Mouse (Mus musculus) forebrain, embryonic 10.5 days (tissue): Measurements from ENCODE around the gene Scrn1. TPM values are rescaled to one million over a fixed set of nuclear protein-coding genes. Genes with fewer than 3 reads are reported as not detected.

Source experiments
- DNase-seq: peaks from one replicate; pipeline ENCODE4 v3.0.0-alpha.2; 2017; ENCODE audit warnings: low spot score; ENCODE audit errors: extremely low spot score
- H3K27ac ChIP-seq: fragments of 300-500 bp; sonication (generic); 2 replicates; pipeline ENCODE4 v1.5.1; 2016; ENCODE audit warnings: mild to moderate bottlenecking
- H3K27me3 ChIP-seq: fragments of 300-500 bp; sonication (generic); 2 replicates; pipeline ENCODE4 v1.6.1; 2016; ENCODE audit warnings: mild to moderate bottlenecking; ENCODE audit not compliant: poor library complexity, severe bottlenecking
- H3K36me3 ChIP-seq: fragments of 300-500 bp; sonication (generic); replicated peaks from 2 replicates; pipeline ENCODE4 v1.6.1; 2016; ENCODE audit warnings: mild to moderate bottlenecking, moderate library complexity
- H3K4me1 ChIP-seq: fragments of 300-500 bp; sonication (generic); 2 replicates; pipeline ENCODE4 v1.6.1; 2016
- H3K4me3 ChIP-seq: fragments of 300-500 bp; sonication (generic); 2 replicates; pipeline ENCODE4 v1.5.1; 2016; ENCODE audit warnings: mild to moderate bottlenecking, moderate library complexity
- H3K9me3 ChIP-seq: fragments of 300-500 bp; sonication (generic); 2 replicates; pipeline ENCODE4 v1.6.1; 2016; ENCODE audit warnings: mild to moderate bottlenecking, moderate library complexity
- WGBS: fragments of 180-500 bp; shearing (Covaris S2); methylation state at CpG from one replicate; pipeline ENCODE4 v1.1.7; 2016; 5-methylcytosine and 5-hydroxymethylcytosine counted together
- polyA plus RNA-seq: library from polyadenylated mRNA; unstranded; fragments of >200 nt; fragmentation: Nextera tagmentation; extraction: Ambion mirVana; gene quantifications from 2 replicates; pipeline ENCODE4 v1.2.1, GENCODE M21; 2016

Gene Scrn1
- polyA plus RNA-seq, 1 experiment from 2014 or later: 62.1 TPM

DNA sequence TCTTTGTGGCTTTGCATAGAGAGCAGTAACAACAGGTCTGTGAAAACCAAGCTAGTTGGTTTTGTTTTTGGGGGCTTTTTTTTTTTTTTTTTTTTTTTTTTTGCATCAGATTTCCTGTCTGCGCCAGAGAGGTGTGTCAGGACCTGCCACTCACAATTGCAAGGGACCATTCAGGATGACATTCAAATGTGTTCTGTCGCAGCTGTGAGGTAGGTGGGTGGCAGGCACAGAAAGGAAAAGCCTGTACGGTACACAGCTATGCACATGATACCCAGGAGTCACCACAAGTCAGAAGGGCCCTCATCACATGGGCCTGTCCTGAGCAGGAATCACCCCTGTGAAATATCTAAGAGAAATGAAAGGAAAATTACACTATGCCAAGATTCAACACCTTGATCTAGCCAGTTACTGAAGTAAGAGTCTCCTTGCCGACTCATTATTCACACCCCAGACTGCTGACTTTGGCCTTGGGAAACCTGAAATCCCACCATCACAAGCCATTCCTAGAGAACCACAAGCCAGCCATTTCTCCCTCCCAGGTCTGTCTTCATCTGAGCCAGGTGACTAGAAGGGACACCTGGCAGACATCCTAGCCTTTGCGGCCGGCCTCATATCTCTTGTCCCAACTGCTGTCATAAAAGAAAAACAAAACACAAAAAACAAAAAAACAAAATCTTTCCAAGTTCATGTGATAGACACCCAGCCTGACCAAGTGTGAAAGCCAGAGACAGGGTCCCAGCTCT is 105.9 kb downstream of the Scrn1 start:
- H3K36me3 ChIP-seq: no peaks in the 10 kb centered on the region
- WGBS: 88% methylated on average over 6 of the region's 6 CpGs
- no peak for DNase-seq
- H3K4me3 ChIP-seq: no peak overlapping the region
- H3K4me1 ChIP-seq: peaks cover 8% of the 10 kb centered on the region
- no peaks in the 10 kb centered on the region for H3K9me3 ChIP-seq
- H3K27me3 ChIP-seq: peaks cover 4% of the 10 kb centered on the region; the same call in 1 of the 2 replicates
- no peak overlapping the region for H3K27ac ChIP-seq

DNA sequence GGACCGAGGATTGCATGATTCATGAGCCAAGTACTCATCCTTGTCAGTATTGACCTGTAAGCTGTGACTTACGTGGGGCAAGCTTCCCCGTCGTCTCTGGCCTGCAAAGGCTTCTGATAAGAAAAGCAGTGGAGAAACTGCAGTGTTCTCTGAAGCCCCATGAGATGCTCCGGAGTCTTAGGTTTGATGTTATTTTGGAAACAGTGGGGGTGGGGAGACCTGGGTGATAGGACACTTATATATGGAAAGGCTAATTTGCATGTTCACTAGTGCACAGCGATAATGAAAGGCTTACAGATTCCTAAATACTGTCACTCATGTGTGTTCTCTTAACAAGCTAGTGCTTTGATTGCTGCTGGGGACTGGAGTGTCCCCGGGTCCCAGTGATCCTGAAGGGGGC is 106.6 kb downstream of the Scrn1 start:
- H3K27me3 ChIP-seq: peaks cover 4% of the 10 kb centered on the region; the same call in 1 of the 2 replicates
- H3K4me3 ChIP-seq: no peak overlapping the region
- no peak overlapping the region for H3K27ac ChIP-seq
- 82% methylated on average over 7 of the region's 7 CpGs for WGBS
- no peak for DNase-seq
- H3K9me3 ChIP-seq: no peaks in the 10 kb centered on the region
- no peaks in the 10 kb centered on the region for H3K36me3 ChIP-seq
- H3K4me1 ChIP-seq: peaks cover 8% of the 10 kb centered on the region

Other genes with a start within 250 kb of the Scrn1 start
- gene Prr15, start 240.7 kb downstream of the Scrn1 start, polyA plus RNA-seq: 3.3 and 4.7 TPM in 2 replicates
- gene Wipf3, start 136.9 kb downstream of the Scrn1 start, polyA plus RNA-seq: 0.72 and 0.90 TPM in 2 replicates
- gene Plekha8, start 28.6 kb upstream of the Scrn1 start, polyA plus RNA-seq: 20.9 and 21.6 TPM in 2 replicates
- 11.3 and 12.3 TPM in 2 replicates for gene Fkbp14, start 30.8 kb upstream of the Scrn1 start, polyA plus RNA-seq
- gene Mturn, start 115.1 kb upstream of the Scrn1 start, polyA plus RNA-seq: 7.9 and 10.0 TPM in 2 replicates